Mouse (Mus musculus) activated CD4-positive, CD25-positive, alpha-beta regulatory T cell, adult 4 months (primary cell): Measurements from ENCODE around the gene Efhd2. TPM values are rescaled to one million over a fixed set of nuclear protein-coding genes. Genes with fewer than 3 reads are reported as not detected.

ENCODE experiments used
- ATAC-seq: one replicate; pipeline ENCODE4 v1.8.0; 2017
- polyA plus RNA-seq, 2 experiments: library from polyadenylated mRNA; unstranded; fragments of 100-300 nt; shearing (Covaris generic); gene quantifications; one replicate each; pipeline ENCODE4 v1.2.1; 2017

The Efhd2 gene
- polyA plus RNA-seq, 2 experiments from 2014 or later: 23.5 to 26.9 TPM

- ATAC-seq: no peak
Measured at GRCm38 (mm10) chr4:141879875-141880274, 5.2 kb upstream of the Efhd2 start.

DNA sequence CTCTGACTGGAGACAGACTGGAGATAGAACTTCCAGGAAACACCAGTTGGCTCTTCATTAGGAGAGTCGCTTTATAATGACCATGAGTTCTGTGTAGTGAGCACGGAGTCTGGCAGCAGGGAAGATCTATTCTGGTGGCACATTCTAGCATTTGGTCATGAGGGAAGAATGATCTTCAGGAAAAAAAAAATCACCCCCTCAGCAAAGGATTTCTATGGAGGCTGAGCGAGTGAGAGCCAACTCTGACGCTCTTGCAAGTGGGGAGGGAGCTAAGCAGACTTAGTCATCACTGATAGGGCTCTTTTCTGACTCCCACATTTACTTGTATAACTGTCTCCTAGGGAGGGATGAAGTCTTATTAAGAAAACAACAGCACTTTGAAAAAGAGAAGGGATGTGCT lies 4.4 kb upstream of the Efhd2 start:
- ATAC-seq: no peak

GRCm38 (mm10) chr4:141878621-141879020 lies 3.9 kb upstream of the Efhd2 start:
- ATAC-seq: no peak

DNA sequence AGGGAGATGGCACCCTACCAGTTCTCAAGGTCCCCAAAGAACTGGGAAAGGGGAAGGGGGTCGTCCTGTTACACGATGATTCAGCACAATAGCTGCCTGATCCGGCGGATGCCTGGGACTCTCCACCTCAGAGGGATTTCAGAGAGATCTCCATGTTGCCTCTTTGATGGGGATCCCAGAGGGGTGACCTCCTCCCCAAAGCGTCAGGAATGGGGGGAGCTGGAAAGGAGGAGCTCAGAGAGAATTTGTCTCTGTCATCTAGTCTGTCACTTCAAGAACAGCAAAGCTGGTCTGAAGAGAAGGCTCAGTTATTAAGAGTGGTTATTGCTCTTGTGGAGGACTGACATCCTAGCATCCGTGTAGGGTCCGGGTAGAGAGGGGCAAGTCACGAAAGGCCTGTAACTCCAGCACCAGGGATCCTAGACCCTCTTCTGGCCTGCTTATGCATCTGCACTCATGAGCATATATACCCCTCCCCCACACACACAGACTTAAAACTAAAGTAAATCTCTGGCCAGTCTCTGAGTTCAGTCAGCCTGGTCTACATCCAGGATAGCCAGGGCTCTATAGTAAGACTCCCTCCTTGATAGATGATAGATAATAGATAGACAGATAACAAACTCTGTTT lies 875 bp upstream of the Efhd2 start:
- ATAC-seq: no peak

GRCm38 (mm10) chr4:141874111-141874600 lies 564 bp downstream of the Efhd2 start:
- no peak for ATAC-seq

DNA sequence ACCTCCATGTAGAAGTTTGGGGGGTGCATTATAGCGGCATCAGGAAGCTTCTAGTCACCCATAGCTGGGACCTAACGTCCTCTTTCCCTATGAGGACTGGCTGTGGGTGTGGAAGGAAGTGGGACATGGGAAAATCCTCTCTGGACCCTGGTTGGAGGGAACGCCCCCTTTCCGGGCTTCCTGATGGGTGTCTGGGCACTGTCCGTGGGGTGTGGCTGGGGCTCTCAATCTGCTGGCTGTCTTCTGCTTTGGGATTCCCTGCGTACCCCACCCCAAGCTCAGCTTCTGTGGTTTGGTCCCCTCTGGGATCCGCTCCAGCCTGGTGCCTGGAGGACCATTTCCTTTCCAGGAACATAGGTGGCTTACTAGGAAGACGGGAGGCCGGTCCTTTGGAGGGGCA lies 1.7 kb downstream of the Efhd2 start:
- no peak for ATAC-seq

DNA sequence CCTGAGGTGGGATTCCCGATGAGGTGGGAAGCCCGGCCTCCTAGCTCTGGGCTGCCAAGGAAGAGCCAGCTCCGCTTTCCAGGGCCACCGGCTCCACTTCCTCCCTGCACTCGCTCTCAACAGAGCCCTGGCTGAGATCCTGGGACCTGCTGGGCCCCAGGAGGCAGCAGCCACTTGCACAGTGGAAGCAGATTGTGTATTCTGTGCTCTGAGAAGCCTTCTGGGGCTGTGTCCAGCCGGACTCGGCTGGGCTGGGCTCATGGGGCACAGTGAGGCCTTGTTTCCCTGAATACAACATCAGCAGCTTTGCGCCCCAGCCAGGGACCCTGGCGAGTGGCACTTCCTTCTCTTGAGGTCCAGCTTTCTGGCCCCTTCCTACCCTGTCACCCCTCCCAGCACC lies 2.8 kb downstream of the Efhd2 start:
- no peak for ATAC-seq

DNA sequence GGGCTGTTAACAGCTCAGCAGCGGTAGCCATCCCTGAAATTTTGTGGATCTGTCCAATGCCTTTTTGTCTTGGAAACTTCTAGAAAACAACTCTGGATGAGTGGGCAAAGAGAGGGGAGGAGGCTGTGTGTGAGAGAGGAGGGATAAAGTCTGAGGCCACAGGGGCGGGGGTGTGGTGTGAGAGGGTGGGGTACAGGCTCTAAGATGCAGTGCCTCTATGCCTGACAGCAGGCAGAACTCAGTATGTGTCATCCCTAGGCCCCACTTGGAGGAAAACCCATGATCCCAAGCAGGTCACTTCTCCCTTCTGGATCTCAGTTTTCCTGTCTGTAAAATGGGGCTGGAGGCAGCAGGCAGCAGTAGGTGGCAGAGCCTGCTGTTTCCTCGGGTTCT lies 3.4 kb downstream of the Efhd2 start:
- ATAC-seq: no peak

- no peak for ATAC-seq
Measured at GRCm38 (mm10) chr4:141870666-141871332, 3.9 kb downstream of the Efhd2 start.

DNA sequence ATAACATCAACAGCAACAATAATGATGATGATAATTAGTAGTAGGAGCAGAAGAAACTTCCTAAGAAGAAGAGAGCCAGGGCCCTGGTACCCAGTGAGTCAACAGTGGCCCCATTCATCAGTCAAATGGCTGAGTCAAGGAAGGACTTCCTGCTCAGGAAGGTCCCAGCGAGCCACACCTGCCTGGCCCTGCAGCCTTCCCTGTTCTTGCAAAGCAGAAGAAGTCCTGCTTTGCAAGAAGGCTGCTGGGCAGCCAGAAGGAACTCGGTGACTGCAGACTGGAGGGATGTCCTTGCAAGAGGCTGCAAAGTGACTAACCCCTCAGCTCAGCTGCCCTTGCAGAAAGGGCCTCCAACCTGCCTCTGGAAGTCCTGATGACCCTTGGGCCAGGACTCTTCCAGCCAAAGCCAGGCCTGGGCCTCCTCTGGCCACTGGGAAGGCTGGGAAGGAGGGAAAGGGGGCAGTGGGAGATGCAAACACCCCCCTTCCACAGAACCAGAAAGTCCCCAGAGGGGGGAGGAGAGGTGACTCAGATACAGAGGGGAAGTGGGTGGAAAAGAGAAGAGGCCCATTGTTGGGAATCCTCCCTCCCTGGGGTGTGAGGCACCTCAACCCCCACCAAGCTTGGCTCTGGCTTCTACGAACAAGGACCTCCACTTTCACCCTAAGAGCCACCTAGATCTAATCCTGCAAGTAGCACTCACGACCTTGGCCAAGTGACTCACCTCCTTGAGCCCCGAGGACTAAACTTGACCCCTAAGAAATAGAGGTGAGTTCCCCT lies 5.1 kb downstream of the Efhd2 start:
- ATAC-seq: no peak

- ATAC-seq: no peak
Measured at GRCm38 (mm10) chr4:141868051-141868450, 6.7 kb downstream of the Efhd2 start.

- ATAC-seq: no peak
Measured at GRCm38 (mm10) chr4:141867498-141867897, 7.2 kb downstream of the Efhd2 start.

- no peak for ATAC-seq
Measured at GRCm38 (mm10) chr4:141866933-141867490, 7.7 kb downstream of the Efhd2 start.

DNA sequence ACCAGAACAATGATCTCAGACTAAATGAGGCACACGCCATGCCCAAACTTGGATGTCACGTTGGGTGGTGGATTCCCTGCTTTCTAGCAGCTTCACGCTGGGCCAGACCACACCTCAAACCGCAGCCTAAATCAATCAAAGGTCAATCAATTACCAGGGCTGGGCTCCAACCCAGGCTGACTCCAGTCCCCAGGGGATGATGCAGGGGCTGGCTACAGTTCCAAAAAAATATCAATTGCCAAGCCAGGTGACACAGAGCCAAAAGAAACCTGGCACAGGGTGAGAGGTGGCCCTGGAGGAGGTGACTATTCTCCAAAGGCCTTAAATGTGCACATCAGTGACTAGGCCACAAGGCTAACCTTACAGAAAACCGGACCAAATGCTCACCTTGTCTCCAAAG lies 9.1 kb downstream of the Efhd2 start:
- ATAC-seq: no peak

DNA sequence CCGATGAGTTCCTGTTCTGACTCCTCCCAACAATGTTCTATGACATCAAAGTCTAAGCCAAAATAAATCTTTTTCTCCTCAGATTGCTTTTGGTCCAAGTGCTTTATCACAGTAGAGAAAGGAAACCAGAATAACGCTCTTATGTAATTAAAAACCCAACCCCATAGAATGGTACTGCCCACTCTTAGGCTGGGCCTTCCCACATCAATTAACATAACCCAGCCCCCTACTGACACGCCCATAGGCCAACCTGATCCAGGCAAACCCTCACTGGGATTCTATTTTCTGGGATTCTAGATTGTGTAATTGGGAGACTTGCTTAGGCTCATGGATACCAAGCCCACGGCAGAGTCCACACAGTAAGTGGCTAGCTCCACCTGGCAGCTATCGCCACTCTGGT lies 9.7 kb downstream of the Efhd2 start:
- no peak for ATAC-seq

DNA sequence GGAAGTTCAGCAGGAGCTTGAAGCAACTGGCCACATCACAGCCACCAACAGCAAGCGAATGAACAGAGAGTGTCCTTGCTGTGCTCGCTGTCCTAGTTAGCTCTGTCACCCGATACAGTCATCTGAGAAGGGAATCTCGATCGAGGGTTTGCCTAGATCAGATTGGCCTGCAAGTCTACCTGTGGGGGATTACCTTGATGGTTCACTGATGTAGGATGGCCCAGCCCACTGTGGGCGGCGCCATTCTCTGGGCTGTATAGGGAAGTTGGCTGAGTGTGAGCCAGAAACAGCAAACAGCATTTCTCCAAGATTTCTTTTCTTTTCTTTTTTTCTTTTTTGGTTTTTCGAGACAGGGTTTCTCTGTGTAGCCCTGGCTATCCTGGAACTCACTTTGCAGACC lies 10.2 kb downstream of the Efhd2 start:
- no peak for ATAC-seq

- peak; percentile 50 for ATAC-seq
Measured at GRCm38 (mm10) chr4:141863726-141864280, 10.9 kb downstream of the Efhd2 start.

GRCm38 (mm10) chr4:141862867-141863266 lies 11.9 kb downstream of the Efhd2 start:
- no peak for ATAC-seq

GRCm38 (mm10) chr4:141861591-141862295 lies 13.0 kb downstream of the Efhd2 start:
- ATAC-seq: peak; percentile 83

- ATAC-seq: no peak
Measured at GRCm38 (mm10) chr4:141860246-141860841, 14.4 kb downstream of the Efhd2 start.

DNA sequence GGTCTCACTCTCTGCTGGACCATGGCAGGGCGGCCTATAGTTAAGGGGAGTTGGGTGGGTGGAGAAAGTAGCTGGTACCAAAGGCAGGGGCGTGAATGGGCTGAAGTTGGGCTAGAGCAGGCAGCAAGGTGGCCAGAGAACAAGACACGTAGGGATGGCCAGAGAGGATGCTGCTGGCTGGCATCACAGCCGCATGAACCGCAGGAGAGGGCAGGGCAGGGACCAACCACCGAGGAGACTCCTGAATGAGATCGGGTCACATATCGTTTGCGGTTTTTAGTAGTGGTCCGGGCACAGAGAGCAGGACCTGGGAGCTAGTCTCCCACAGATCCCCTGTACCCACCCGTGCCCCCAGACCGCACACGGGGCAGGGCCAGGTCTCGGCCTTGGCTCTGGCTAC lies 15.4 kb downstream of the Efhd2 start:
- no peak for ATAC-seq

DNA sequence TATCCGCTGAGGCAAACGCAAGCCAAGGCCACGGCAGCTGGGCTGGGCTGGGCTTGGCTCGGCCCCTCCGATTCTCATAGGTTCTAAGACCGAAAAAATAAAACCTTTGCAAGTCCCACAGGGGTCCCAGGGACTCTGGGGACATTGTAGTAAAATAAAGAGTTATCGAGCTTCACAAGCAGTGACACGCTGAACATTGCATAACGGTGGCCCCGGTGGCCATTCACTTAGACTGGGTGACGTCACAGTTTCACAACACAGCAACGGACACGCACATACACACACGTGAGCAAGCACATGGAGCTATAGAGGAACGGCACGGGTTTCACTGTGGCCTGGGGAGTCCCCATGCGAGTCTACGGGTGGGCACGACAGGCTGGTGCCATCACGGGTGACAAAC lies 16.2 kb downstream of the Efhd2 start:
- ATAC-seq: no peak
